Mouse (Mus musculus) forebrain, embryonic 16.5 days (tissue): ENCODE results near the gene Hspa12b. TPM values are rescaled to one million over a fixed set of nuclear protein-coding genes. Genes with fewer than 3 reads are reported as not detected.
A peak's percentile ranks its signal among the peaks of the same experiment; 100 is the strongest.

Experiments
- ATAC-seq: fragments of 200-750 bp; cut with Nextera tagmentation; 2 replicates; pipeline ENCODE4 v1.8.0; 2017; ENCODE audit warnings: mild to moderate bottlenecking, moderate library complexity
- H3K27ac ChIP-seq: fragments of 300-500 bp; sonication (generic); 2 replicates; pipeline ENCODE4 v1.5.1; 2014; ENCODE audit warnings: low read length, control low read depth
- H3K27me3 ChIP-seq: fragments of 300-500 bp; sonication (generic); replicated peaks from 2 replicates; pipeline ENCODE4 v1.6.1; 2014; ENCODE audit warnings: low read length; ENCODE audit not compliant: control insufficient read depth, insufficient read depth
- H3K36me3 ChIP-seq: fragments of 300-500 bp; sonication (generic); 2 replicates; pipeline ENCODE4 v1.6.1; 2014; ENCODE audit not compliant: control insufficient read depth, insufficient read depth
- H3K4me1 ChIP-seq: fragments of 300-500 bp; sonication (generic); replicated peaks from 2 replicates; pipeline ENCODE4 v1.6.1; 2014; ENCODE audit warnings: low read length; ENCODE audit not compliant: control insufficient read depth, insufficient read depth
- H3K4me2 ChIP-seq: fragments of 300-500 bp; sonication (generic); 2 replicates; pipeline ENCODE4 v1.6.1; 2014; ENCODE audit warnings: mild to moderate bottlenecking, low read length, control low read depth
- H3K4me3 ChIP-seq: fragments of 300-500 bp; sonication (generic); replicated peaks from 2 replicates; pipeline ENCODE4 v1.5.1; 2014; ENCODE audit warnings: mild to moderate bottlenecking, low read length, control low read depth
- H3K9ac ChIP-seq: fragments of 300-500 bp; sonication (generic); replicated peaks from 2 replicates; pipeline ENCODE4 v1.6.1; 2014; ENCODE audit warnings: low read depth, low read length, control low read depth
- H3K9me3 ChIP-seq: fragments of 300-500 bp; sonication (generic); 2 replicates; pipeline ENCODE4 v1.6.1; 2016; ENCODE audit warnings: low read length; ENCODE audit not compliant: control insufficient read depth
- WGBS: fragments of 180-500 bp; shearing (Covaris S2); extraction: QIAGEN DNeasy Blood & Tissue Kit; methylation state at CpG from one replicate; pipeline ENCODE4 v1.1.7; 2014; 5-methylcytosine and 5-hydroxymethylcytosine counted together
- polyA plus RNA-seq: library from polyadenylated mRNA; unstranded; fragments of >200 nt; fragmentation: Nextera tagmentation; extraction: Ambion mirVana; gene quantifications from 2 replicates; pipeline ENCODE4 v1.2.1, GENCODE M21; 2015

Gene Hspa12b
- polyA plus RNA-seq, 1 experiment from 2014 or later: 4.7 TPM

- ATAC-seq: no peak
- H3K27me3 ChIP-seq: no peaks in the 10 kb centered on the region
- H3K4me1 ChIP-seq: peaks cover 23% of the 10 kb centered on the region
- H3K9me3 ChIP-seq: no peaks in the 10 kb centered on the region
- H3K4me2 ChIP-seq: no peak overlapping the region
- WGBS: 91% methylated on average over 7 of the region's 7 CpGs
- H3K27ac ChIP-seq: no peak overlapping the region
- H3K4me3 ChIP-seq: no peak overlapping the region
- no peak overlapping the region for H3K9ac ChIP-seq
- peaks cover 8% of the 10 kb centered on the region; the same call in 1 of the 2 replicates for H3K36me3 ChIP-seq
Observed at GRCm38 (mm10) chr2:131156987-131157386, 29.9 kb downstream of the Hspa12b start.

DNA sequence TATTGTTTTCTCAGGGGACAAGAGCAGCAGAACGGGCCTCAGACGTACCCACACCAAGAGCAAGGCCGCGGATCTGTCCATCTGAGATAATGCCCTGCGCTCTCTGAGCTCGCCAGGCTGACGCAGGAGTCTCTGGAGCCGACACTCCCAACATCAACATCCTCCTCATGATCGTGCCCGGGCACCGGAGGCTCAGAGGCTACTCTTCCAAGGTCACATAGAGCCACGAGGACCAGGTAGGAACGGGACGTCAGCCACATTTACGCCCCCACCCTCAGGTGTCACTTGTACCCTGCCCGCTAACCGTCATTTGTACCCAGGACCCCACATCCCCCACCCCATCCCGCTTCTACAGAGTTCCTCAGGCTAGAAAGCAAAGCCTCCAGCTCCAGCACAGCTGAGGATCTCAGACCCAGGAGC is 32.4 kb downstream of the Hspa12b start:
- Histone ChIP-seq H3K9me3 (no peaks in the 10 kb centered on the region), H3K4me2 (peak overlapping the region; percentile 64), H3K27me3 (no peaks in the 10 kb centered on the region), H3K4me3 (peak overlapping the region; percentile 95), H3K4me1 (peaks cover 23% of the 10 kb centered on the region), H3K36me3 (no peaks in the 10 kb centered on the region), H3K27ac (peak overlapping the region; percentile 81), H3K9ac (peak overlapping the region; percentile 85)
- 1% methylated on average over 18 of the region's 18 CpGs for WGBS
- ATAC-seq: peak; percentile 67

- Histone ChIP-seq H3K4me2 (peak within 1 kb of the TSS; percentile 84), H3K4me3 (peak within 1 kb of the TSS; percentile 95), H3K9ac (peak within 1 kb of the TSS; percentile 85), H3K27ac (peak within 1 kb of the TSS; percentile 96), H3K9me3 (no peaks in the 10 kb centered on the region), H3K36me3 (no peaks in the 10 kb centered on the region), H3K4me1 (peaks cover 23% of the 10 kb centered on the region), H3K27me3 (no peaks in the 10 kb centered on the region)
- WGBS: under 1% methylated on average over 54 of the region's 54 CpGs
- ATAC-seq: peak; percentile 97
Observed at GRCm38 (mm10) chr2:131159938-131160581, 33.0 kb downstream of the Hspa12b start, which contains the start of gene 1700037H04Rik. Gene 1700037H04Rik (minus strand): TSS chr2:131160081.

DNA sequence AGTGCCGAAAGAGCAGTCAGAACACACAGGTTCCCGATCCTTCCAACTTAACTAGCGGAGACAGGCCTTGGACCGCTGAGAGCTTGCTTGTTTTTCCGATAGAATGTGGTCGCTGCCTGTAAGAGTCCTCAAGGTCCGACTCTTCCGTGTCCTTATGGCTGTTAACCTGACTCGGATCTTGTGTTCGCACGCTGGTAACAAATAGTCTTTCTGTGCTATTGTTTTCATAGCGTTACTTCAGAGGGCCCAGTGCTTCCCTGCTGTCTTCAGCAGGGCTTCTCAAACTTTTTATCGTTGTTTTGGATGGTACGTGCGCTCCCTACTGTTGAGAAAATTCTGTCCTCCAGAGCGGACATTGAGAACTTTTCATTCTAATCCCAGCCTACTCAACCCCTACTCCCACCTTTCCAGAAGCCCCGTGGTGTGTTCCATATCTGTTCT is 33.6 kb downstream of the Hspa12b start:
- Histone ChIP-seq H3K4me3 (peak overlapping the region; percentile 95), H3K36me3 (no peaks in the 10 kb centered on the region), H3K4me2 (peak overlapping the region; percentile 84), H3K4me1 (peaks cover 23% of the 10 kb centered on the region), H3K27me3 (no peaks in the 10 kb centered on the region), H3K9me3 (no peaks in the 10 kb centered on the region), H3K9ac (peak overlapping the region; percentile 63), H3K27ac (peak overlapping the region; percentile 96)
- WGBS: under 1% methylated on average over 17 of the region's 17 CpGs
- no peak for ATAC-seq

DNA sequence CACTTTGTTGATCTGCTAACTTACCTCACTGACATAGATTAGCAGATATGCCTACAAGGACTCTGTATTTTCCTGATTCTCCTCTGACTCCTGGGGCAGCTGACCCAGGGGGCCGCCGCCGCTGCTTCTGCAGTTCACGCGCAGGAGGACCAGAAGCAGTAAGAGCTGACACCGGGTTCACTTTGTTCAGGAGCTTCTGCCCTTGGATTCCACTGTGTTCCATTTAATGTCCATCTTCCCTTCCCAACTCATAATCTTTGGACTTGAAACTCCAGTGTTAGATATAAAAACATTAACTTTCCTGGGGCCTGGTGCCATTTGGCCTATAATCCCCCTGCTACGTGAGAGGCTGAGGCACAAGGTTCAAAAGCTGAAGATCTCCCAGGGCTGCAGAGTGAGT is 36.8 kb downstream of the Hspa12b start:
- Histone ChIP-seq H3K36me3 (no peaks in the 10 kb centered on the region), H3K4me3 (no peak overlapping the region), H3K9me3 (no peaks in the 10 kb centered on the region), H3K27ac (no peak overlapping the region), H3K4me2 (no peak overlapping the region), H3K4me1 (peaks cover 9% of the 10 kb centered on the region), H3K27me3 (no peaks in the 10 kb centered on the region), H3K9ac (no peak overlapping the region)
- 77% methylated on average over 7 of the region's 7 CpGs for WGBS
- ATAC-seq: no peak

DNA sequence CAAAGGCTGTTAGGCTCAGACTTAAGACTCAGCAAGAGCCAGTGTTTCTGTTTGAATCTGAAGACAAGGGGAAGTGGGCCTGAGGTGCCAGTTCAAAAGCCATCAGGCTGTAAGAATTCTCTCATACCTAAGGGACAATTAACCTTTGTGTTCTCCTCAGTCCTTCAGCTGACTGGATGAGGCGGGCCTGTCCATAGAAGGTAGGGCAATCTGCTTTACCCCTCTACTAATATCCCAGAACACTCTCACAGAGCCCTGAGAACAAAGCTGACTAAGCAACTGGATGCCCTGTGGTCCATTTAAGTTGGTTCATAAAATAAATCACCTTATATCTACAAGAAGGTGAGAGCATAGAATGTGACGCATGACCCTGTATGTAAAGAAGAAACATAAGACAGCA is 39.1 kb downstream of the Hspa12b start:
- 88% methylated on average over 2 of the region's 2 CpGs for WGBS
- Histone ChIP-seq H3K4me2 (no peak overlapping the region), H3K9ac (no peak overlapping the region), H3K9me3 (no peaks in the 10 kb centered on the region), H3K4me1 (peaks cover 3% of the 10 kb centered on the region; the same call in 1 of the 2 replicates), H3K27ac (no peak overlapping the region), H3K27me3 (0 out of 2 replicates have a peak, but pooled peaks cover 3% of the 10 kb centered on the region), H3K36me3 (no peaks in the 10 kb centered on the region), H3K4me3 (no peak overlapping the region)
- no peak for ATAC-seq

DNA sequence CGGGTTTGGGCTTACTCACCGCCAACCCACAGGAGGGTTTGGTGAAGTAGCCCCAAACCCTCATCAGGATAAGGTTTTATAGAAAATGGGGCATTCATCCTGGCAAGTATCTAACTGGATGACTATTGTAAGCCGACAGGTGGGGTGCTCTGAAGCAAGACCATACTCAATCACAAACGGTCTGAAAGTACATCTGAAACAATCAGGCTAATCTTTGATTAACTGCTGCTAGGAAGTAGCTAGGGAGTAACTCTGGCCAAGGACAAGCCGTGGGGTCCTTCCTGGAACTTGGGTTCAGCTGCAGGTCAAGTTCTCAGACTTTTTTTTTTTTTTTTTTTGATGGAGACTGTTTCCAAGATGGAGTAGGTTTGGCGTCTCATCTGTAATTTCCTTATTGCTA is 40.9 kb downstream of the Hspa12b start:
- H3K36me3 ChIP-seq: 0 out of 2 replicates have a peak, but pooled peaks cover 2% of the 10 kb centered on the region
- H3K27ac ChIP-seq: no peak overlapping the region
- no peak overlapping the region for H3K4me2 ChIP-seq
- H3K9me3 ChIP-seq: no peaks in the 10 kb centered on the region
- no peak overlapping the region for H3K9ac ChIP-seq
- H3K27me3 ChIP-seq: peaks cover 14% of the 10 kb centered on the region
- WGBS: 86% methylated on average over 6 of the region's 6 CpGs
- H3K4me1 ChIP-seq: peaks cover 3% of the 10 kb centered on the region; the same call in 1 of the 2 replicates
- H3K4me3 ChIP-seq: no peak overlapping the region
- ATAC-seq: no peak

- 59% methylated on average over 1 of the region's 1 CpGs for WGBS
- ATAC-seq: peak; percentile 32; the same call in 1 of the 2 replicates
Observed at GRCm38 (mm10) chr2:131168914-131169313, 41.8 kb downstream of the Hspa12b start.

DNA sequence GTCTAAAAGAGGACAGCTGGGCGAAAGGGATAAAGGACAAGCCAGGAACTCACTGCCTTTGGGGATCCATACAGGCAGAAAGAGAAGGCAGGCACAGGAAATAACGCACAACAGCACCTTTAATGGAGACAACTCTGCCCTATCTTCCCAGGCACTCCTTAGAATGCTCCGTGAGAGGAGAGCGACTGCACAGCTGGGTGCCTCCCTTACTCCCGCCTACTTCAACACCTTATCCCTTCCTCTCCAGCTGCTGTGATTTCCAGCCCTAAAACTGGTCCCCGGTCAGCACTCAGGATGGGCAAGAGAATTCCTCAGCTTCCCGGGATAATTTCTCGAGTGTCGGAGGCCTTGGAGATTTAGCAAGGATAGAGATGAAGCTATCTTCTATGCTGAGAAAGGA is 43.9 kb downstream of the Hspa12b start:
- peaks cover 14% of the 10 kb centered on the region for H3K27me3 ChIP-seq
- 0 out of 2 replicates have a peak, but pooled peaks cover 2% of the 10 kb centered on the region for H3K36me3 ChIP-seq
- H3K9me3 ChIP-seq: no peaks in the 10 kb centered on the region
- peaks cover 11% of the 10 kb centered on the region for H3K4me1 ChIP-seq
- no peak overlapping the region for H3K4me3 ChIP-seq
- no peak overlapping the region for H3K9ac ChIP-seq
- WGBS: 21% methylated on average over 9 of the region's 9 CpGs
- H3K27ac ChIP-seq: no peak overlapping the region
- ATAC-seq: no peak
- no peak overlapping the region for H3K4me2 ChIP-seq

More at GRCm38 (mm10) chr2:131168914-131169313, 41.8 kb downstream of the Hspa12b start:
- H3K9ac ChIP-seq: no peak overlapping the region
- peaks cover 14% of the 10 kb centered on the region for H3K27me3 ChIP-seq
- no peak overlapping the region for H3K4me3 ChIP-seq
- no peak overlapping the region for H3K4me2 ChIP-seq
- peaks cover 4% of the 10 kb centered on the region for H3K4me1 ChIP-seq
- H3K9me3 ChIP-seq: no peaks in the 10 kb centered on the region
- H3K27ac ChIP-seq: no peak overlapping the region
- 0 out of 2 replicates have a peak, but pooled peaks cover 2% of the 10 kb centered on the region for H3K36me3 ChIP-seq
